Mouse (Mus musculus) ovary, postnatal 10 days (tissue): Measurements from ENCODE around the gene Htr1f.
"Not testable (repeated sequence)": the region's sequence is repeated elsewhere in the genome, so short reads cannot be mapped to it uniquely, and the experiment has no call there.

Source experiments
- DNase-seq: peaks from one replicate; pipeline ENCODE4 v3.0.0; 2022; ENCODE audit warnings: low spot score

The Htr1f gene

DNA sequence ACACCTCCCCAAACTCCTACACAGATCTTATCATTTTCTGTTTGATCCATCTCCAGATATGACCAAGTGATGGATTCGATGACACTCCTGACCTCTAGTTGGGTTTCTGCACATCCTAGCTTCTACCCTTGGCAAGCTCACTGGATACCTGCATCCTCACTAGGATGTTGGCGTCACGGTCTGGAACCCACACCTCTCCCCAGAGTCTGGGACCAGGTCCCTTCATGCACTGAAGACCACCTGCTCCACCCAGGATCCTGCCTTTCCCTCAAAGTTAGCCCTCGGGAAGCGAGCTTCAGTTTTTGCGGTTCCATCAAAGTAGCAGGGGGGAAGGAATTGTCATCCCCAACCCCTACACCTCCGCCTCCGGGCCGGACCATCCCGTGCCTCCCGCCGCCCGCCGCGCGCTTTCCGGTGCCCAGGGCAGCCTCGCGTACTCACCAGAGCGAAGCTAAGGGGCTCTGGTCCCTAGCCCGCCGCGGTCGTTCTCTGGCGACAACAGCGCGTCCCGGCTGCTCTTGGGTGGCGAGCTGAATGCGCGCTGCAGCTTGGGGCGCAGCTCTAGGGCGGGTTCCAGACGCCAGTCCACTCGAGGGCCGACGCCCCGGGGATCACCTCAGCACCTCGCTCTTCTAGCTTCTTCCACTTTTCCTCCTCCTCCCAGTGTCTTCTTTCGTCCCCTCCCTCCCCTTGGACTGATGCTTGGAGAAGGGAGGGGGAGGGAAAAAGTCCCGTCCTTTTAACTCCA lies at the start of gene Htr1f:
Gene Htr1f, minus strand, starts transcription at position 671 of the 748 bp plus-strand sequence.
- no peak for DNase-seq

DNA sequence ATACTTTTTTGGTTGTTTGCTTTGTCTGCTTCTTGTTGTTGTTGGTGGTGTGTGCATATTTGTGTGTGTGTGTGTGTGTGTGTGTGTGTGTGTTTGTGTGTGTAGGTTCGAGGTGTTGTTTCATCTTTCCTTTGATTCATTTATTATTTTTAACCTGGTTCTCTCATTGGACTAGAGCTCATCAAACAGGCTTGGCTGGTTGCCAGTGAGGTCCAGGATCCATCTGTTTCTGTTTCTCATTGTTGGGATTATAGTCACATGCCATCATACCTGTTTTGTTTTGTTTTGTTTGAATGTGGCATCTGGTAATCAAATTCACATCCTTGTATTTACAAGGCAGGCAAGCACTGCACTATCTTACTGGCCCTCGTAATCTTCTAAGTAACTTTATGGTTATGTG lies 34.1 kb upstream of the Htr1f start:
- no peak for DNase-seq

DNA sequence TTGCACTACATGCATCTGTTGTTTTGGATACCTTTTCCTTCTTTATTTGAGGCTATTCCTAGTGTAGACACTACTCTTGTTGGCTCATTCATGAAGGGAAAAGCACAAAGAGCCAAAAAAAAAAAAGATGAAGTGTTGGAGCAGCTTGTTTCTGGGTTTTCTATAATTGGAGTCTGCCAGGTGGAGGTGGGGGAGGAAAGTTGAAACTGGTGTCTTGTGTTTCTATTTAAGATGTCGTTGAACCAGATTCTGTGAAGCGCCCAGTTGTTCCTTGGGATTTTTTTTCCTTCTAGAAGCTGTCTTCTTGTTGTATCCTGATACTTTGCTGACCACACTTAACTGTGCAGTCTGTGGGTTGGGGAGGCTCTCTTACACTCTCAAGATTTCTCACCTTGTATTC lies 23.7 kb upstream of the Htr1f start:
- DNase-seq: no peak

DNA sequence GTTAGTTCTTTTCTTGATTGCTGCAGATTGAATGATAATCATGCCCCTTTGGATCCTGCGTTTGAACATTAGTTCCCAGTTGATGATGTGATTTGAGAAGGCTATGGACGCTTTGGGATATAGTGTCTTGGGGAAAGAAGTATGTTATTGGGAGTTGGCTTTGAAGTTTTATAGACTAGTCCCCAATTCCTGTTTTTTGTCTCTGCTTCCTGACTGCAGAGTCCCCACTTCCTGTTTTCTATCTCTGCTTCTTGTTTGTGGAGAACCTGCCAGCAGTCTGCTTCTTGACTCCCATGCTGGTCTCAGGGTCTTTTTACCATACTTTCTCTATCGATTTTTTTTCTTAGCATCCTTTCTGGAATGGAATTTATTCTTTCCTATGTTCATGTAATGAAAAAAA lies 22.2 kb upstream of the Htr1f start:
- no peak for DNase-seq

DNA sequence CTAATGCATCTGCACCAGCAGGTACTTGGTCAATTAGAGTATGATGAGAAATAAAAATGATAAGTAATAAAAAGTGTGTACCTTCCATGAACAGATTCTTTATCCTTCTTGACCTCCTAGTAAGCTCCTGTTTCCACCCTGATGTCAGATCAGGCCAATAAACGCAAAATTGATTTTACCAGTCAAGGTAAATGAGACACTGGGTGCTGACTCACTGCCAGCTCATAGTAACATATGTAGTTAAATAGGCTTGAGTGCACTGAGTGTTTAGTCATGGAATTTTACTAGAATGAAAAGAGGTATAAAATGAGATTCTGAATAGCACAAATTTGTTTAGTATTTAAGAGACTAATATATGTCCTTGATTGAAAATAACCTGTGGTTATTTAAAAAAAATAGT lies 6.6 kb upstream of the Htr1f start:
- no peak for DNase-seq

DNA sequence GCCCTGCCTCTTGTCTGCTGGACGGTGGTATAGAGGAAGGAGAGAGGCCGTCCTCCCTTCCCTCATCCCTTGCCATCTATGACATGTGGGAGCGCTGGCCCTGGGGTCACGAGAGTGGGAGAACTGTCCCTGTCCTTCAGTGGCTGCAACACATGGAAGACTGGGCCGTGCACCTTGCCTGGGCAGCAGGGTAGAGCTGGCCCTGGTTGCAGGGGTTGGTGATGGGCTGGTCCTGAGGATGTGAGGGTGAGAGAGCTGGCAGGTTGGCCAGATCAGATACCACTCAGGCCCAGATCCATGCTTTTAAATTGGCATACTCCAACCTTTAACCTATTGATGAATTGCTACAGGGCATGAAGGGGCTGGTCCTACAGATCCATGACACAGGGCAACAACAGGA lies 12.1 kb downstream of the Htr1f start:
- DNase-seq: no peak

DNA sequence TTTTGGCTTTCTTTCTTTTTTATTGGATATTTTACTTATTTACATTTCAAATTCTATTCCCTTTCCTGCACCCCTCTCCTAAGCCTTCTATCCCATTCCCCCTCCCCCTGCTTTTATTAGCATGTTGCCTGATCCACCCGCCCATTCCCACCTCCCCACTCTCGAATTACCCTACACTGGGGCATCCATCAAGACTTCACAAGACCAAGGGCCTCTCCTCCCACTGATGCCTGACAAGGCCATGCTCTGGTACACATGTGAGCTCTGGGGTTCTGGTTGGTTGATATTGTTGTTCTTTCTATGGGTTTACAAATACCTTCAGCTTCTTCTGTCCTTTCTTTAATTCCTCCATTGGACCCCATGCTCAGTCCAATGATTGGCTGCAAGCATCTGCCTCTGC lies 22.2 kb downstream of the Htr1f start:
- no peak for DNase-seq

DNA sequence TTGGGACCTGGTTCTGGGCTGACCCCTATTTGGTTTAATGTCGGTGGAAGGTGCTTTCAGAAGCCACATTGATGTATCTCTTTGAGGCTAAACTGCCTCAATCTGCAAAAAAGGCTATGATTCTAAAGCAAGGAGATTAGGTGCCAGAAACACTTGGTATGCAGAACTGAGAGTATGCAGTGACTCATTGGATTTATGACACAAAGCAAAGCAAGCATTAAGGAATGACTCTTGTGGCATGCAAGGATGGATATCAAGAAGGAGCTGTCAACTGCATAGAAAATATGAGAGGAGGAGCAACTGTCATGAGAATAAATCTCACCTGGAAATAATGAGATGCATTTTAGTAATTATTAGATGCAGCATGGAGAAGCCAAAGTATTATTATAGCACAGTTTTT lies 35.8 kb downstream of the Htr1f start:
- no peak for DNase-seq

DNA sequence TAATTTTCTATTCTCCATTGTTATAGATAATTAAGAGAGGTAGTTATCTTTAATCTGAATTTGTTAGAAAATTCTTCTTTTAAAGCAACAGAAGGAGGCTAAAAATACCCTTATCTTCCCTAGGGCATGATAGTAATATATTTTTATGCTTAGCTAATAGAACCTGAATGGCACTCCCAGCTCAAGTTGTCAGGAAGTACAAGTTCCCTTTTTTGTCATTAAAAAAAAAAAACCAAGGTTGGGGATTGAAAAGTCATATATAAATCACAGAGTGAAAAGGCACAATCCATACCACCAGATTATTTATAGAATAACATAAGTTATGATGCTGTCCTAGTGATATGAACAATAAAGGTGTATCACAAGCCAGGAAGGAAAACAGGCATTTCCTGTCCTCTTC lies 39.4 kb downstream of the Htr1f start:
- no peak for DNase-seq

DNA sequence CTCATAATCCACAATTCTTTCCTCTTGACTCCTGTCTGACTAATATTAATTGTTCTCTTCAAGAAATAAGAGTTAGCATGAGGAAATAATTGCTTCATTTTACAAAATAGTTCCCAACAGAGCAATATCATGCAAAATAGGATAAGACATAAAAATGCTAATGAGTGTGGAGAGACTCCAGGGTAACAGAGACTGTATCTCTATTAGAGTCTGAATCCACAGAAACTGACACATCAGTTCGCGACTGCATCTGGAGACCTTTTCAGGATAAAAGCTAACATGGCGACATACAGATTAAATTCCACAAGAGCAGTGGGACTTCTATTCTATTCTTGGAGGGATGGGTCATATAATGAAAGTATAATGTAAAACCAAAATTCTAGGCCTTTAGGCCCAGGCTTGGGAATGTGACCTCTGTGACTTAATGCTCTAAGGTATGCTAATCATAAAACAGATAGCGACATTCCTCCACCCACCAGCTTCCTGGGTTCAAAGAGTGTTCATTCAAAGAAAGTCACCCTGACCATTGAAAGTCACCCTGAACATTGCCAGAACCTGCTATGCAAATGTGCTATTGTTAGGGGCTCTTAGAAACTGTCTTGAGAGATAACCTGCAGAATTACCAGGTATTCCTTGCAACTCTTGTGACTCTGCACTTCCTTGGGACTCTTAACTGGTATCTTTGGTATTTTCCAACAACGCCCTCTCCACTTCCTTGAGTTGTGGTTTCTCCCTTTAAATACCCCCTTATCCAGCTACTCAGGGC lies 67.8 kb downstream of the Htr1f start:
- DNase-seq: not testable (repeated sequence)

DNA sequence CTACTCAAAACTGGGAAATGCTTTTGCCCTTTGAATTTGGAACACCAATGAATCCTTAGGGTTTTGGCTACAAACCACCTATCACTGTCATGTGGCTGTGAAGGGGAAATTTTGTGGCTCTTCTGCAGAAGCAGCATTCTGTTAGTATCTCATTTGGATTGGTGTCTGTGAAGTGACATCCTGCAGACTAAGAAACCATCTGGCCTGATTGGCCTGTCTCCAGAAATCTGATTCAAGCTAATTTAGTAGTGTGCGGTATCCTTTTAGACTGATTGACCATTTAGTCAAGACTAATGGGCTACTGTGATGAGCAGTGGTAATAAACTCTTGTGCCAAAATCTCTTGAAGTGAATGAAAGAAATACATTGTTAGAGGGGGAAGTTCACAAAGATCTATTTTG lies 76.0 kb downstream of the Htr1f start:
- no peak for DNase-seq

DNA sequence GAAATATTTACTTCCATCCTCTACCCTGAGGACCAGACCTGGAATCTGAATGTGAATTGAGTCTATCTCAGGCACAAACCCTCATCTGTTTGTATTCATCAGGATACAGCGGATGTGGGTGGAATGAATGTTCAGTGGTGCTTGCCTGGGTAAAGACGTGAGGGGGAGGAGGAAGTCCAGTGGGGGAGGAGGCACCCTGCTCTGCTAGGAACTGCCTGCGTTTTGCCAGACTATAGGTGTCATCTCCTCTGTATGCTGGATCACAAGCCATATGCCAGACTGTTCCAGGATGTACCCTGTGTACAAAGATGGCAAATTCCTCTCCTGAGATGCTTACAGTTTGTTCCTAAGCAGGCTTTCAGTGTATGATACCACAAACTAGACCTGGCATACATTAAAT lies 83.3 kb downstream of the Htr1f start:
- no peak for DNase-seq

DNA sequence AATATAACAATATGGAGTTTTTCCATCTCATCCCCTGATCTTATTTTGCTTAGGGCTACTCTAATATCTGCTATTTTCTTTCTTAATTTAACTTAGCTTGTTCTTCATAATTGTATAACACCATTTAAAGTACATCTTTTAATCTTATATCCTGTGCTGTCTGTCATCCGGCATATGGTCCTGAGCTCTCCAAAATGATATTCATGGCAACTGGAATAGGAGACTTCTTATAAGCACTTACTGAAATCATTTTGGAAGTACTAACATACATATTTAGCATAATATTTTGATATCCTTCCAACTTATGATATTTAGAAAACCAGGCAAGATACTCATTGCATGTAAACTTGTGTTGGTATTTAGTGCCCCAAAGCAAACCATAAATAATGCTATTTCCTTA lies 86.9 kb downstream of the Htr1f start:
- DNase-seq: no peak

DNA sequence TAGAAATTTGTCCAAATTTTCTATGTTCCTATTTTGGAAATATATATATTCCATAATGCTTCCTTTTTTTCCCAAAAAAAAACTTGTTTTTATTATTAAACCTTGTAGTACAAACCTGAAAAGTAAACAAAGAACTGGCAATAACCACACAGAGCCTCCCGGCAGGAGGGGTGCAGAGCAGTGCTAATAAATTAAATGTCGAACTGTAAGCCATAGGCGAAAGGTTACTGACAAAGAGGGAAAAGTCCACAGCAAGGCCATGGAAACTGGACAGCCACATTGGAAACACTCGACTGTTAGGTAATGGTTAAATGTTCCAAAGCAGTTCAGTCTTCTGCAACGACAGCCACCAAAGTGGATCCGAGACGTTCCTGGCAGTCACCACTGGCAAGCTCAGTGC lies 87.5 kb downstream of the Htr1f start:
- no peak for DNase-seq

DNA sequence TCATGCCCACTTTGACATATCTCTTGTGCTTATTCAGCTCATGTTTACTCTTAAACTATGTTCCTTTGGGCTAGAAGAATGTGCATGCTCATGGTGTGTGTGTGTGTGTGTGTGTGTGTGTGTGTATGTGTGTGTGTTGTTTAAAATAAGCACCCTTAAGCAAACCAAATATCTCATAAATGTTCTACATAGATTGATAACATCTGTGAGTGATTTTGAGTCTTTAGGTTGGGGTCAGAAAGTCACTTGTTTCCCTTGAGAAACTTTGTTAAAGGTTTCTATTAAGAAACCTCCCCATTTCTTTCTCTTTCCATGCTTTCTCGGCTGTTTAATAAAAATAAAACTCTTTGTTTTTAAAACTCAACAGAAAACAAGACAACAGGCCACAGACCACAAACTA lies 88.1 kb downstream of the Htr1f start:
- no peak for DNase-seq

DNA sequence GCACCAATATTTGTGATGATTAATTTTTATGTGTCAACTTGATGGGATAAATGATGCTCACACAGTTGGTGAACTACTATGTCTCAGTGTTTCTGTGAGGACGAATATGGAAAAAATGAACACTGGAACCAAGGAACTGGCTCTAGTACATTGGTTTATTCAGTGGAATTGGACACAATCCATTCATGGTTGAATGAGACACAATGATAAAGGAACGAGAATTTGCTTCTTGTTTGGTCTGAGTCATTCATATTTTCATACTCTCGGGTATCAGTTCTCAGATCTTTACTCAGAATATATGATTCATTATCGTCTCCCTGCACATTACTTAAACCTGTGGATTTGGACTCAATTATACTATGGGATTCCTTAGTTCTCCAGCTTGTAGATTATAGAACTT lies 90.4 kb downstream of the Htr1f start:
- DNase-seq: no peak

DNA sequence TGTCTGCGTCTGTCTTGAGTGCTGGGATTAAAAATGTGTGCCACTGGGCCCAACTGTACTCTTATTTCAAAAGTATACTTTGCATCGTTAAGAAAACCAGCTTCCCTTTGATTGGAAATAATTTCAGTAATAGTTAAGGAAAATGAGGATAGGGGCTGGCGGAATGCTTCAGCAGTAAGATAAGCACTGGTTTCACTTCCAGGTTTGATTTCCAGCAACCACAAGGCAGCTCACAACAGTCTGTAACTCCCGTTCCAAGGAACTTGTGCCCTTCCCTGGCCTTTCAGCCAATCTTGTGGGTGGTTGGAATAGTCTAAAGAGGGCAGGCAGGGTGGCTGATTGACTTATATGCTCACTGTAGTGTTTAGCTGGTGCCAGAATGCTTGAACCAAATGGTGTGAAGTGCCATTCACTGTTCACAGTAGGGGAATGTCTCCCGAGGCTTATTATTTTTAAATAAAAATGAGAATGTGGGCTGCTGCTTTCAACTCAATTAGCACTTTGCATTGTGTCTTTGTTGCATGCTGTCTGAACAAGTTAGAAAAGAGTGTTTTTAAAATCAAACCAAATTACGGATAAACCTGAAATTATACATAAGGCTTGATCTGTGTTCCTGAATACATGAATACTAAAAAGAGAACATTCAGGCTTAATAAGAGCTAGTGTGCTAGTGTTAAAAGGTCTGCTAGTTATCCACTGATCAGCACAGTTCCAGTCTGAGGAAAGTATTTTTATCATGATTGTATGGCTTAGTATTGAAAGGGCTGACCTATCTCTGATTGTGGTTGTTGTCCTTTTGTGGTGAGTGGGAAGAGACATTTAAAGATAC lies 103.4 kb downstream of the Htr1f start:
- DNase-seq: no peak

DNA sequence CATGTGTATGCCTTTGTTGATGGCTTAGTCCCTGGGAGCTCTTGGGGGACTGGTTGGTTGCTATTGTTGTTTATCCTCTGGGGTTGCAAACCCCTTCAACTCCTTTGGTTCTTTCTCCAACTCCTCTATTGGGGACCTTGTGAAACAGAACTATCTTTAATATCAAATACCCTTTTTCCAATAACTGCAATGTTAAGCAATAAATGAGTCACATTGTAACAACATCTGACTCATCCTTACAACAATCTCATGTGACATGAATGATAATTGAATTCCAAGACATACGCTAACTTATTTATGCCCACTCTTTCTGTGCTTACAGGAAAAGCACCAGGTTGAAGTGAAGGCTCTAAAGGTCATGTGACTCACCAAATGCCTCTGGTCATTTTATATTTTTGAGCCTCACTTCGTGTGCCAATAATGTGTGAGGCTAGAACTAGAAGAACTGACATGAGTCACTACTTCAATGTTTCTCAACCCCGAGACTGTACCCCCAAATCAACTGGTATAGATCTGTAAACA lies 116.3 kb downstream of the Htr1f start:
- DNase-seq: no peak

DNA sequence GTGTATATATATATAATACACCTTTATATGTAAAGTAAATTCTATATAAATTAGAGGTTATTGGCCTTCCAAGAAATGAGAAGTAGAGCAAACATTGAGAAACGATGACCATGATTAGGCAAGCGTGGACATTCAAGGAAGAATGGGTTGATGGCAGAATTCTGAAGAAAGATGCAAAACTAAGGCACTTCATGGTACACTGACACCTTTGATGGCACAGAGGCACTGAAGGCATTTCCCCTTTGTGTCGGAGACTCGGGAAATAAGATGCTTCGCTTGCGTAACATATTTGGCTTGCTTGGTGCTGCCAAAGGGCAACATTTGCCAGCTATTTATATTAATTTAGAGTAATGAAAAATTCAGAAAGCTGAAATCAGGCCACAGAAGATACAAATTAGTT lies 118.1 kb downstream of the Htr1f start:
- no peak for DNase-seq

DNA sequence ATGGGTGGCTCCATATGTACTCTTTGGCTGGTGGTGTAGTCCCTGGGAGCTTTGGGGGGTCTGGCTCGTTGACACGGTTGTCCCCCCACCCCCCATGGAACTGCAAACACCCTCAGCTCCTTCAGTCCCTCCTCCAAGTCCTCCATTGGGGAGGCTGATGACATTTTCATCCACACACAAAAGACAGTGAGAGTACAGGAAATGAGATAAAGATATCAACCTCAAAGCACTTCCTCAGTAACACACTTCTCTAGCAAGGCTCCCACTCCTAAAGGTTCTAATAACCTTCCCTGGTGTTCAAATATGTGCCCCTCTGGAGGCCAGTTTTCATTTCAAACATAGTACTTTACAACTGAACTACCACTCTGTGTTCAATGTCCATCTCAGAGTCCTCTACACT lies 118.6 kb downstream of the Htr1f start:
- no peak for DNase-seq

DNA sequence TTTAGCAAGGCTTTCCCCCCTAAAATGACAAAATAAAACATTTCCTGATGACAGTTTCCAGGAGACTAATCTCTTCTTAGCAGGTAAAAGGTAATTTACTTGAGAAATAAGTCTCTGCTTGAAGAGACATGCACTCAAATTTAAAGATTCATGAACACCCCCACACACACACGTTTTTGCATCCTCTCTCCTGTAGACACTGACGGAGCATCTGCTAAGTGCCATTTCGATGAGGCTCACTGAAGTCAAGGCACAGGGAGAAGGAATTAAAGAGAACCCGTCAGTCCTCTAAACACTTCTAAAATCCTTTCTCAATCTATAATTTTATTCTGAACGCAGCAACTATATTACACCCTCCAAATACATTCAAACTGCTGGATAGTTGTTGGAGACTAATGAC lies 131.0 kb downstream of the Htr1f start:
- no peak for DNase-seq

DNA sequence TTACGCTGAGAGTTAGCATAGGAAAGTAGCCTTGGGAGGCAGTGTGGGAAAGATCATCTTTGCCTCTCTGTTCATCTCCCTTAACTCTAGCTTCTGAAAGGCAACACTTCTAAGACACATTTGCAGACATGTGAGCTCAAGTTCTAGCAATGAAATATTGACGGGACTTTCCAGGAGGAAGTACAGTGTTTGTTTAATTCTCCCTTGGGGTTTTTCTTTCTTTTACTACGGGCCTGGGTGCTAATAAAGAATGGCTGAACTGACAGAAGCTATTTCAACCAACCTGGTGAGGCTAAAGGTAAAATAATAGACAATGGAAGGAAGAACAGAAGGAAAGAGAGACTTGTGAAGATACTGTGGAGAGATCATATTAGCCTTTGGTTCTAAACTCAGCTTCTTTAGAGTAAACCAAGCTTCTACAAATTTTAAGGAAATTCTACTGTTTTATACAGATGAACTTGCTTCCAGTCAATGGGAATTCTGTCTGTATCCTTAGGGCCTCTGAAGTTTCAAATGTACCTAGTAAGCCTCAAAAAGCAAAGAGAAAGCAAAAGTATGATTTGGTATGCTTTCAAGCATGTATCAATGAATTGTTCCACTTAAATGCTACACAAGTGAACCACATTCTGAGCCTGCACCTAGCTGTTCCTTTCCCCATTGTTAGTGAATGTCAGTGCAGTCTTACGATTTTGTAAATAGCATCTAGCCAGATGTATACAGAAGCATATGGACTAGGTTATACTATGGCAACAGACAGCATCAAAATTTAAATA lies 131.9 kb downstream of the Htr1f start:
- DNase-seq: no peak
